Mouse (Mus musculus) kidney, embryonic 16.5 days (tissue): ENCODE data around the gene Sptlc2. TPM values are rescaled to one million over a fixed set of nuclear protein-coding genes. Genes with fewer than 3 reads are reported as not detected.

ENCODE experiments used
- ATAC-seq: fragments of 200-750 bp; cut with Nextera tagmentation; 2 replicates; pipeline ENCODE4 v1.8.0; 2017; ENCODE audit warnings: moderate TSS enrichment; ENCODE audit not compliant: low FRiP score, low TSS enrichment
- H3K27ac ChIP-seq: fragments of 300-500 bp; sonication (generic); 2 replicates; pipeline ENCODE4 v1.5.1; 2014; ENCODE audit warnings: low read length
- H3K27me3 ChIP-seq: fragments of 300-500 bp; sonication (generic); 2 replicates; pipeline ENCODE4 v1.6.1; 2014; ENCODE audit warnings: low read length, control low read depth, mixed read lengths; ENCODE audit not compliant: insufficient read depth
- H3K36me3 ChIP-seq: fragments of 300-500 bp; sonication (generic); 2 replicates; pipeline ENCODE4 v1.6.1; 2014; ENCODE audit warnings: low read length, control low read depth, mixed read lengths; ENCODE audit not compliant: insufficient read depth
- H3K4me1 ChIP-seq: fragments of 300-500 bp; sonication (generic); 2 replicates; pipeline ENCODE4 v1.6.1; 2014; ENCODE audit warnings: low read length, control low read depth, mixed read lengths; ENCODE audit not compliant: insufficient read depth
- H3K4me2 ChIP-seq: fragments of 300-500 bp; sonication (generic); replicated peaks from 2 replicates; pipeline ENCODE4 v1.6.1; 2014; ENCODE audit warnings: low read depth, low read length
- H3K4me3 ChIP-seq: fragments of 300-500 bp; sonication (generic); 2 replicates; pipeline ENCODE4 v1.5.1; 2014; ENCODE audit warnings: mild to moderate bottlenecking, low read length
- H3K9ac ChIP-seq: fragments of 300-500 bp; sonication (generic); replicated peaks from 2 replicates; pipeline ENCODE4 v1.6.1; 2014; ENCODE audit warnings: low read length
- H3K9me3 ChIP-seq: fragments of 300-500 bp; sonication (generic); 2 replicates; pipeline ENCODE4 v1.6.1; 2016; ENCODE audit warnings: low read length, control low read depth
- WGBS: fragments of 180-500 bp; shearing (Covaris S2); extraction: QIAGEN DNeasy Blood & Tissue Kit; methylation state at CpG from one replicate; pipeline ENCODE4 v1.1.7; 2014; 5-methylcytosine and 5-hydroxymethylcytosine counted together
- polyA plus RNA-seq: library from polyadenylated mRNA; unstranded; fragments of >200 nt; fragmentation: Nextera tagmentation; extraction: Ambion mirVana; gene quantifications from 2 replicates; pipeline ENCODE4 v1.2.1, GENCODE M21; 2015

Gene Sptlc2
- polyA plus RNA-seq, 1 experiment from 2014 or later = 84.9 TPM

DNA sequence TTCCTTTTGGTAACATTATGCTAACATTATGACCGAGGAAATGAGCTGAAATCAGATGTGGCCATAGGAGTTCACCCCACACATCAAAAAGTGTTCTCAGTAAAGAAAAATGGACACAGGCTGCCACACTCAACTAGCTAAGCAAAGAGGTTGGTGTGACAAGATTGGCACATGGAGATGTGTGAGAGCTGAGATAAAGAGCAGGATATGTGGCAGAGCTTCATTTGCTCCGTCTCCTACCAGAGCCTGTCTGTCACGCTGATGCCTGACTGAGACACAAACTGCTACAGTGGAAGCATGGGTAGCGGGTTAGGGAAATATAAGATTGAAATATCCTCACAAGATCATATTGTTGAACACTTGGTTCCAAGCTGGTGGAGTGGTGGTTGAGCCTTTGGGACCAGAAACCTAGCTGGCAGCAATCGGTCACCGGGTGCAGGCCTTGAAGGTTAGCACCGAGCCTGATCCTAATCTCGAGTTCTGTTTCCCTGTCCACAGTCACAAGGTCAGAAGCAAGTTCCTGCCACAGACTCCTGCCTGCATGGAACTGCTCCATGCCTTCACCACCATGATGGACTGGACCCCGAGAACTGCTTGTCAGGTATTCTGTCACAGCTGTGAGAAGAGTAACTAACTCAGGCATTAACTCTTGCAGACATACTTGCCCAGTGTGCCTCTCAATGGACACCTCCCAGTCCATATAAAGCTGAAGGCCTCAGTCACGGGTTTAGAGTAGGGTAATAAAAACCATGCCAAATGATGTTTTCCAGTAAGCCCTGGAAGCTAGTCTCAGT, 7.4 kb downstream of the Sptlc2 start:
- Histone ChIP-seq H3K36me3 (no peaks in the 10 kb centered on the region), H3K27me3 (no peaks in the 10 kb centered on the region), H3K9ac (no peak overlapping the region), H3K9me3 (no peaks in the 10 kb centered on the region), H3K4me1 (peaks cover 9% of the 10 kb centered on the region), H3K4me2 (no peak overlapping the region), H3K27ac (peak overlapping the region; percentile 39; the same call in 1 of the 2 replicates), H3K4me3 (no peak overlapping the region)
- peak; percentile 19; the same call in 1 of the 2 replicates for ATAC-seq
- 72% methylated on average over 10 of the region's 10 CpGs for WGBS

- H3K4me3 ChIP-seq = no peak overlapping the region
- peaks cover 8% of the 10 kb centered on the region; the same call in 1 of the 2 replicates for H3K4me1 ChIP-seq
- WGBS = 75% methylated on average over 2 of the region's 2 CpGs
- H3K9ac ChIP-seq = no peak overlapping the region
- no peak overlapping the region for H3K27ac ChIP-seq
- ATAC-seq = no peak
- H3K36me3 ChIP-seq = no peaks in the 10 kb centered on the region
- H3K9me3 ChIP-seq = no peaks in the 10 kb centered on the region
- no peak overlapping the region for H3K4me2 ChIP-seq
- H3K27me3 ChIP-seq = no peaks in the 10 kb centered on the region
Observed at GRCm38 (mm10) chr12:87379496-87379895, 8.7 kb downstream of the Sptlc2 start.

- ATAC-seq = no peak
- Histone ChIP-seq H3K27me3 (no peaks in the 10 kb centered on the region), H3K9ac (no peak overlapping the region), H3K4me1 (peaks cover 12% of the 10 kb centered on the region), H3K4me2 (no peak overlapping the region), H3K9me3 (no peaks in the 10 kb centered on the region), H3K36me3 (no peaks in the 10 kb centered on the region), H3K4me3 (no peak overlapping the region), H3K27ac (no peak overlapping the region)
- 84% methylated on average over 6 of the region's 6 CpGs for WGBS
Observed at GRCm38 (mm10) chr12:87374159-87374558, 14.0 kb downstream of the Sptlc2 start.

- H3K4me3 ChIP-seq = no peak overlapping the region
- 31% methylated on average over 2 of the region's 2 CpGs for WGBS
- H3K36me3 ChIP-seq = peaks cover 12% of the 10 kb centered on the region
- no peak overlapping the region for H3K9ac ChIP-seq
- no peaks in the 10 kb centered on the region for H3K27me3 ChIP-seq
- 0 out of 2 replicates have a peak overlapping the region, but pooled peaks have one; percentile 45 for H3K27ac ChIP-seq
- no peaks in the 10 kb centered on the region for H3K9me3 ChIP-seq
- H3K4me1 ChIP-seq = peaks cover 16% of the 10 kb centered on the region
- ATAC-seq = peak; percentile 49; the same call in 1 of the 2 replicates
- H3K4me2 ChIP-seq = 0 out of 2 replicates have a peak overlapping the region, but pooled peaks have one; percentile 23
Observed at GRCm38 (mm10) chr12:87369319-87369718, 18.8 kb downstream of the Sptlc2 start.

GRCm38 (mm10) chr12:87368092-87368491, 20.1 kb downstream of the Sptlc2 start:
- H3K4me2 ChIP-seq = no peak overlapping the region
- H3K9me3 ChIP-seq = no peaks in the 10 kb centered on the region
- no peak overlapping the region for H3K4me3 ChIP-seq
- H3K4me1 ChIP-seq = peaks cover 16% of the 10 kb centered on the region
- H3K27me3 ChIP-seq = no peaks in the 10 kb centered on the region
- H3K27ac ChIP-seq = no peak overlapping the region
- H3K36me3 ChIP-seq = peaks cover 12% of the 10 kb centered on the region
- no peak overlapping the region for H3K9ac ChIP-seq
- no peak for ATAC-seq

- H3K27me3 ChIP-seq = no peaks in the 10 kb centered on the region
- no peak overlapping the region for H3K4me3 ChIP-seq
- H3K9me3 ChIP-seq = no peaks in the 10 kb centered on the region
- peaks cover 14% of the 10 kb centered on the region for H3K36me3 ChIP-seq
- 82% methylated on average over 9 of the region's 9 CpGs for whole genome bisulfite sequencing
- no peak overlapping the region for H3K9ac ChIP-seq
- ATAC-seq = no peak
- H3K27ac ChIP-seq = no peak overlapping the region
- H3K4me1 ChIP-seq = peaks cover 12% of the 10 kb centered on the region
- H3K4me2 ChIP-seq = no peak overlapping the region
Observed at GRCm38 (mm10) chr12:87365676-87366075, 22.5 kb downstream of the Sptlc2 start.

- Histone ChIP-seq H3K9me3 (no peaks in the 10 kb centered on the region), H3K9ac (no peak overlapping the region), H3K27me3 (no peaks in the 10 kb centered on the region), H3K4me3 (no peak overlapping the region), H3K4me1 (no peaks in the 10 kb centered on the region), H3K36me3 (peaks cover 12% of the 10 kb centered on the region), H3K4me2 (no peak overlapping the region), H3K27ac (no peak overlapping the region)
- ATAC-seq = no peak
- 62% methylated on average over 3 of the region's 3 CpGs for WGBS
Observed at GRCm38 (mm10) chr12:87362111-87362510, 26.0 kb downstream of the Sptlc2 start.

DNA sequence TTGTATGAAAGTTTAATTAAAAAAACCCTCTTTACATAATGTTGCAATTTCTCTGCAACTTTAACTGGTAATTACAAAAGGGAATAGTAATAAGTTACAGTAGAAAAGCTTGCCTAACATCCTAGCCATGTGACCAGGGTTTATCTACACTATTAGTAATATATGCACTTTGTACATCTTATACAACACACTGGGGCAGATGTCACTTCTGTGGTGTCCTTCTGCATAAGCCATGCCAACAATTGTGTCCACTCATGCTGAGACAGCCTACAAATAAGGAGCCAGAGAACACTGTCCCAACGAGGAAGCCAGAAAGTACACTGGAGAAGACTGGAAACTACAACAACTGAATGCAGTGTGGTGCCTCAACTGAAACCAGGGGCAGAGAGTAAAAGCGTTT, 40.1 kb downstream of the Sptlc2 start:
- Histone ChIP-seq H3K9ac (no peak overlapping the region), H3K27ac (no peak overlapping the region), H3K27me3 (no peaks in the 10 kb centered on the region), H3K36me3 (peaks cover 15% of the 10 kb centered on the region), H3K4me2 (no peak overlapping the region), H3K4me3 (no peak overlapping the region), H3K9me3 (no peaks in the 10 kb centered on the region), H3K4me1 (no peaks in the 10 kb centered on the region)
- 69% methylated on average over 2 of the region's 2 CpGs for WGBS
- no peak for ATAC-seq

- Histone ChIP-seq H3K9me3 (no peaks in the 10 kb centered on the region), H3K27ac (no peak overlapping the region), H3K36me3 (peaks cover 15% of the 10 kb centered on the region), H3K4me3 (no peak overlapping the region), H3K27me3 (no peaks in the 10 kb centered on the region), H3K4me1 (no peaks in the 10 kb centered on the region), H3K4me2 (no peak overlapping the region), H3K9ac (no peak overlapping the region)
- 95% methylated on average over 2 of the region's 2 CpGs for WGBS
- no peak for ATAC-seq
Observed at GRCm38 (mm10) chr12:87347511-87347910, 40.6 kb downstream of the Sptlc2 start.

- H3K4me2 ChIP-seq = no peak overlapping the region
Observed at GRCm38 (mm10) chr12:87343084-87343605, 45.0 kb downstream of the Sptlc2 start.

More at GRCm38 (mm10) chr12:87343084-87343605, 45.0 kb downstream of the Sptlc2 start:
- H3K9me3 ChIP-seq = no peaks in the 10 kb centered on the region
- ATAC-seq = no peak
- H3K36me3 ChIP-seq = peaks cover 24% of the 10 kb centered on the region
- no peak overlapping the region for H3K9ac ChIP-seq
- H3K4me3 ChIP-seq = no peak overlapping the region
- H3K27me3 ChIP-seq = no peaks in the 10 kb centered on the region
- no peaks in the 10 kb centered on the region for H3K4me1 ChIP-seq
- H3K27ac ChIP-seq = no peak overlapping the region
